Mouse (Mus musculus): Measurements from ENCODE around the gene Rem2.

- TF ChIP-seq CTCF (IDR thresholded peaks at IDR 0.05; ENCODE audit: low read depth) (no peak), EP300 (optimal IDR thresholded peaks at IDR 0.05) (no peak)
These were observed 35.4 kb upstream of the Rem2 start for GRCm38 (mm10) chr14:54440538-54440937.
